Mouse (Mus musculus): ENCODE data around the gene Gls.

DNA sequence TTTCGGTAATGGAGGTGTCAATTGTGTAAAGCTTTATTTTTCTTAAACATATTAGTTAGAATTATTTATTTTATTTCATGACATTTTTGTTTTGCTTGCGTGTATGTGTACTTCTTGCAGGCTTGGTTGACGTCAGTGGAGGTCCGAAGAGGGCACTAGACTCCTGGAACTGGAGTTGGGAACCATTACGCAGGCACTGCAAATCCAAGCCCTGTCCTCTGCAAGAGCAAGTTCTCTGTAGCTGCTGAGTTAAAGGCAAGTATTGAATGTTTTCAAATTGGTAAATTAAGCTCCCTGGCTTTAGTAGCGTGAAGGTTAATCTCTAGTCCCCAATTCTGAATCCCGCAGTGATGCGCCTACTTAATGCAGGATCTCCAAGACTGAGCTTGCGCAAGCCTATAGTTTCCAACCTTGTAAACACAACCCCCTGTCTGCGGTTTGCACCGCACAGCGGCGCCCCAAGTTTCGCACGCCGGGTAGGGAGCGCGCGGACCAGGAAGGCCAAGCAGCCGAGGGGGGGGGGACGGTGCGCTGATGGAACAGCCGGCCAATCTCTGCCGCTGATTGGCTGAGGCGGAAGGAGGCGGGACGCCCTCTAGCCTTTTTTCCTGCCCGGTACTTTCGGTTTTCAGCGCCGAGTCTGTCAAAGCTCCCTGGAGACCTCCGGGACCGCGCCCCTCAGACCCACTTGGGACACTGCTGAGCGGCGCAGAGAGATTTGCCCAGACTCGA, 114.0 kb downstream of the Gls start, which contains the start of gene Stat1:
- no peak for TF ChIP-seq CTCF (IDR thresholded peaks at IDR 0.05; ENCODE audit: low read depth, low read length)
- no peak for TF ChIP-seq POLR2A (IDR thresholded peaks at IDR 0.05; ENCODE audit: borderline replicate concordance, low read depth, low read length)
